Mouse (Mus musculus) fibroblast of lung, adult 2 months (primary cell): ENCODE results near the gene Tcf3.

ENCODE experiments used
- DNase-seq: peaks from one replicate; pipeline ENCODE4 v3.0.0-alpha.2; 2011; ENCODE audit warnings: low read depth

Tcf3 gene

GRCm38 (mm10) chr10:80437973-80438372 lies 4.5 kb upstream of the Tcf3 start:
- no peak for DNase-seq

- DNase-seq: no peak
These were observed 2.8 kb upstream of the Tcf3 start for GRCm38 (mm10) chr10:80436276-80436675.

- no peak for DNase-seq
These were observed 2.3 kb upstream of the Tcf3 start for GRCm38 (mm10) chr10:80435764-80436163.

GRCm38 (mm10) chr10:80434823-80435222 lies 1.4 kb upstream of the Tcf3 start:
- no peak for DNase-seq

GRCm38 (mm10) chr10:80434233-80434592 lies 766 bp upstream of the Tcf3 start:
- DNase-seq: no peak

GRCm38 (mm10) chr10:80432936-80433512 lies 423 bp downstream of the Tcf3 start:
- DNase-seq: no peak

GRCm38 (mm10) chr10:80432387-80432785 lies 1.1 kb downstream of the Tcf3 start:
- no peak for DNase-seq

GRCm38 (mm10) chr10:80431570-80432386 lies 1.7 kb downstream of the Tcf3 start:
- no peak for DNase-seq

- no peak for DNase-seq
These were observed 3.0 kb downstream of the Tcf3 start for GRCm38 (mm10) chr10:80430375-80430980.

- DNase-seq: no peak
These were observed 3.6 kb downstream of the Tcf3 start for GRCm38 (mm10) chr10:80429800-80430199.

- no peak for DNase-seq
These were observed 8.4 kb downstream of the Tcf3 start for GRCm38 (mm10) chr10:80425041-80425440.

GRCm38 (mm10) chr10:80423562-80423961 lies 9.9 kb downstream of the Tcf3 start:
- DNase-seq: no peak

- no peak for DNase-seq
These were observed 11.6 kb downstream of the Tcf3 start for GRCm38 (mm10) chr10:80421651-80422472.

- DNase-seq: no peak
These were observed 12.2 kb downstream of the Tcf3 start for GRCm38 (mm10) chr10:80421208-80421607.

GRCm38 (mm10) chr10:80420729-80421128 lies 12.7 kb downstream of the Tcf3 start:
- no peak for DNase-seq

- DNase-seq: no peak
These were observed 14.0 kb downstream of the Tcf3 start for GRCm38 (mm10) chr10:80419419-80419818.

- no peak for DNase-seq
These were observed 15.1 kb downstream of the Tcf3 start for GRCm38 (mm10) chr10:80418311-80418710.

GRCm38 (mm10) chr10:80417841-80418240 lies 15.6 kb downstream of the Tcf3 start:
- no peak for DNase-seq

GRCm38 (mm10) chr10:80417371-80417770 lies 16.1 kb downstream of the Tcf3 start:
- DNase-seq: no peak

GRCm38 (mm10) chr10:80415566-80415965 lies 17.9 kb downstream of the Tcf3 start:
- no peak for DNase-seq

GRCm38 (mm10) chr10:80412656-80413541 lies 20.5 kb downstream of the Tcf3 start:
- peak; percentile 26 for DNase-seq
